Mouse (Mus musculus) right cerebral cortex, postnatal 36 days (tissue): Measurements from ENCODE around the gene Ccdc175.

Source experiments
- DNase-seq, 2 experiments: peaks; one replicate each; pipeline ENCODE4 v3.0.0; 2022; ENCODE audit warnings: low spot score in 2 of 2, mixed read lengths in 1 of 2

Gene Ccdc175

DNA sequence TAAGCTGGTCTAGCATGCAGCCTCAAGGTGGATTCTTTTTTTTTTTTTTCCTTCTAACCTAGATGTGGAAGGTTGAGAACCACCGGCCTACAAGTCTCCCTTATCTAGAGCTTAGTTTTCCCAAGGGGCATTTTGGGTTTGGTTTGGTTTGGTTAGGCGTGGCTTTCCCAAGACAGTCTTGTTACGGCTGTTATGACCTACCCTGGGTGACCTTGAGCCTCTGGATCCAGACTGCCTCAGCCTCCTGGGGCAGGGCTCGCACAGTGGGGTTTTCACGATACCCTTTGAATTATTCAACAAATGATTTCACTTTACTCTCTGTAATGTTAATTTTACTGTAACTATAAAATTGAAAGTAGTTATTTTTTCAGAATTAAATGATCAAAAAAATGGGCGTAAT is 82.1 kb downstream of the Ccdc175 start:
- DNase-seq, result no peak

DNA sequence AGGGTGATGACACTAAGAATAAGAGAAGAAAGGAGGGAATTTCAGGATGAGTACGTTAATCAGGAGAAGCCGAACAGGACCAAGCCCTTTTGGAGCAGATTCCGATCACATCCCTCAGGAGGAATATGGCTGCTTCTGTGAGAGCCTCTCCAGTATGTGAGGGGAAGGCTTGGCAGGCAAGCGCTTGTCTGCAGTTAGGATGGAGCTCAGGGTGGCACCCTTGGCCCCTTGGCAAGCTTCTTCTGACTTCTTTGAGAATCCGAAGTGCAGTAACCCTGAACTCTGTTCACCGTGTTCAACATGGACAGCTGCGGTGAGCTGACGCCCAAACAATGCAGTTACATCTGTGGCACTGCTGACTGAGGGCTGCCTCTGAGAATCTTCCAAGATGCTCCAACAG is 87.9 kb downstream of the Ccdc175 start:
- DNase-seq, result no peak

DNA sequence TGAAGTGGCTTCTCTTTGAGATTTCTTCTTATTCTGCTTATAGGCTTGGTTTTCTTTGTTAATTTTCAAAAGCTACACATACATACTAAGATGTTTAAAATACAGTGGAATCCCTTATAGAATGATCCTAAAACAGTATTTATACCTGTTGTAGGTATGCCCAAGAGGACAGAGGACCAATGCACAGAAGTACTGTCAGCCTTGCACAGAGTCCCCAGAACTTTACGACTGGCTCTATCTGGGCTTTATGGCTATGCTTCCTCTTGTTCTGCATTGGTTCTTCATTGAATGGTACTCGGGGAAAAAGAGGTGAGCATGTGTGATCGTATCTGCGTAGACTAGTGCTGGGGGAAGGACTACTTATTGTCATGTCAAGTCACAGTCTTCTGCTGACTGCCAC is 95.0 kb downstream of the Ccdc175 start:
- no peak for DNase-seq

DNA sequence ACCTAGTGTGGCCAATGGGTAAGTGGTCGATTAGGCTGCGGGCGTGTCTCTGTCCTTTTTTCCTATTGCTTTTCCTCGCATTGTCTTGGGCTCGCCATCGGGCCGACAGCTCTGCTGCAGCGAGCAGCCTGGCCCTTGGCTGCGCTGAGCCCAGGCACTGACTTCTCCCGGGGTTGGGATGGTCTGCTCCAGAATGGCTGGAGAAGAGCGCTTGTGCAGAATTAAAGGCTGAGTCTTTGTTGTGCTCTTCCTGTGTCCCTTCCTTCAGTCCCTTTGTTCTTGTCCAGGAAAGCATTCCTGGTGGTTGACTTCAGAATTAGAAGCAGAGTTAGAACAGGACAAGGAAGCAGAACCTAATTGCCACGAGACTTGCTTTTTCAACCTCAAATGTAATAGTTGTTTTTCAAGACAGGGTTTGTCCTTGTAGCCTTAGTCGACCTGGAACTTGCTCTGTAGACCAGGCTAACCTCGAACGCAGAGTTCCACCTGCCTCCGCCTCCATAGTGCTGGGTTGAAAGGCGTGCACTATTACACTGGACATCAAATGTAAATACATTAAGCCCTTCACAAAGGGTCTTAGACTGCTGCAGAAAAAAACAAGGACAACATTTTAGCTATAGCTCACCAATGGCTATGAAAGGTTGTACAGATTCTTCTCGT is 98.5 kb downstream of the Ccdc175 start:
- no peak for DNase-seq

DNA sequence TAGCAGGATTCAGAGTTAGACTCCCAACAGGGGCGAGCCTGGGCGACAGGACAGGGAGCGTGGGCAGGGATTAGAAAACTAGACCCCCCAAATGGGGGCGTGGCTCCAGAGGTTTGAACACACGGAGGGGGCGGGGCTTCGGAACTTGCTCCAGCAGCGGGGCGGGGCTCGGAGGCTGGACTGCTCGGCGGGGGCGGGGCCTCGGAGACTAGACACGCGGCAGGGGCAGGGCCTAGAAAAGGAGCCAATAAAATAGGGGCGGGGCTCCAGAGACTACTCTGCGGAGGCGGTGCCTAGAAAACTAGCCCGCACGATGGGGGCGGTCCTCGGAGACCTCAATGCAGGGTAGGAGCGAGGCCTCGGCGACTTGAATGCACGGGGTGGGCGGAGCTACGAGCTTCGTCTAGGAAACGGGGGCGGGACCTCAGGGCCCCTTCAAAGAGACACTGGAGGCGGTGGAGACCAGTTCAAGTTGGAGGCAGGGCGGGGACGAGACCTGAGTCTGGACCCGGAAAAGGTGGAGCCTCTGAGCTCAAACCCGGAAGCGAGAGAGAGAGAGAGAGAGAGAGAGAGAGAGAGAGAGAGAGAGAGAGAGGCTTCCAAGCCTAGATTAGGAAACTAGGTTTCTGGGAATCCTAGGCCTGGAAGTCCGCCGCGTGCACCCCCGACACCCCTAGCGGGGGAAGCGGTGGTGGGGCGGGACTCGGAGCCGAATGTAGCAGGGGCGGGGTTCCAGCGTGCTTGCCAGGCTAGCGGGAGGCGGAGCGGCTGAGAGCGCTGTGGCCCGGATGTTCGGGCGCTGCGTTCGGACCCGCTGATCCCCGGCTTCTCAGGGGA is 99.3 kb downstream of the Ccdc175 start, which contains the start of the genes L3hypdh and Jkamp:
L3hypdh (minus strand) TSS at position 111 of the 837 bp plus-strand sequence.
Jkamp (plus strand) TSS at position 261 of the 837 bp plus-strand sequence.
- peak; percentile 98 to 99 for DNase-seq

DNA sequence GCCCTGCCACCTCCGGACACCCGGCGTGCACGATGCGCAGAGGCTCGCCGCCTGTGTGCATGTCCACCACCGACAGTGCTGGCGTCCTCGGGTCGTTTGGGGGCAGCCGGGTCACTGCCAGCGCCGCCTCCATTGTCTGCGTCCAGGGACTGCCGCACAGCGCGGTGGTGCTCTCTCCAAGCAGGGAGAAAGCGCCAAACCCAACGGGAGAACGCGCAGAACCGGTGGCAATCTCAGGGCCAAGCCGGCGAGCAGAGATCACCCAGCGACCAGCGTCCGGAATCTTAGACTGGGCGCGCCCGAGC is 99.9 kb downstream of the Ccdc175 start:
- DNase-seq, result no peak

DNA sequence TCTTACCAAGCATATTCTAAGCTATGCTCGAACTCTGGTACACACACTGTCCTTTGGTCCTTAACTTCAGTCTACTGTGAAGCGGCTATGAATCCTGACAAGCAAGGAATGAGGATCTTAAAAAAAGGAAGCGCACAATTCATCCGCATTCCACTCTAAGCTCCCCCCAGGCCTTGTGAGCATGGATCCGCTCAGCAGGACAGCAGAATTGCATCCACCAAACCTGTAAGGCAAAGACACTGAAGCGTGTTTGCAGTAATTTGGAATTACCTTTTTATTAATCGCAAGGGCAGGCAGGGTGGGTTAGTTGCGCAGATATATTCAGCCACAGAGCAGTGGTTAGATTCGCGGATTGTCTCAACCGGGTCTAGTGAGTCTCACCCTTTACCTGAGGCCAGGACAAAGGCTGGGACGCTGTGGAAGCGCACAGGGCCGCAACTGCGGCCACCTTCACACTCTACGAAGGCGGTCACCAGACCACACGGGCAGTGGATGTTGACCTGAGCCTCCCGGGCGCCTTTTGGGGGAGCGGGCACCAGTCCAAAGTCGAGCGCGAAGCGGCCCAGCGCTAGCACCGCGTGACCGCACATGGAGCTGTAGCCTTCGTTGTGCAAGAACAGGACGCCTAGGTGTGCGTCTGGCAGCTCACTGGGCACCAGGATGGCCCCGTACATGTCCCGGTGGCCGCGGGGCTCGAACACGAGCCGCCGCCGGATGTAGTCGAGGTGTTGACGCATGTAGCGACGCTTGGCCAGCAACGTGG is 100.4 kb downstream of the Ccdc175 start:
- no peak for DNase-seq

DNA sequence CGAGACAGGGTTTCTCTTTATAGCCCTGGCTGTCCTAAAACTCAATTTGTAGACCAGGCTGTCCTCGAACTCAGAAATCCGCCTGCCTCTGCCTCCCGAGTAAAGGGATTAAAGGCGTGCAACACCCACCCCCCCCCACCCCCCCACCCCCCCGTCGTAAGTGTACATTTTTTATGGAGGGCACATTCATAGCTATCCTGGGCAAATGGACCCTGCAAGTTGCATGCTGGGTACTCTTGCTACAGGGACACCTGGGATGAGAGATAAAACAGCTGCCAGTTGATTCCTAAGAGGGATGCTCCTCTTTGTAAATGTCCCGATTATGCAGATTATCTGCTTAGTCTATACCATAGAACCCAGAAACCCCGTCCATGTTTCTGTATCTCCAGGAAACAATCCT is 101.6 kb downstream of the Ccdc175 start:
- DNase-seq, result no peak

DNA sequence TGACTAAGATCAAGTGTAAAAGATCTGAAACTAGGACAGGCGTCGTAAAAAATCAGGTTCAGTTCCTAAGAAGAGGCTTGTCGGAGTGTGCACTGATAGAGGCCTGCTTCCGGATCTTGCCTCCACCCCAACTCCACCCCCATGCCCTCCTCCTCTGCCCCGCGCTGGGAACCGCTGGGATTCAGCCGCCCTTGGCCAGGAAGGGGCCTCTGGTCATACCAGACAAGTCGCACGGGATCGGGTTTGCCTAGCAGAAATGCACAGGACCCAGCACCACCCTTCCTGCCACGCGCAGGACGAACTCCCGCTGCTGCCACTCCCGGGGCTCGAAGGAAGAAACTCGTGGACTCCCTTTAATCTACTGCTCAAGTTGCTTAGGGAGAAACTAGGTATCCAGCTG is 102.5 kb downstream of the Ccdc175 start:
- DNase-seq, result no peak

DNA sequence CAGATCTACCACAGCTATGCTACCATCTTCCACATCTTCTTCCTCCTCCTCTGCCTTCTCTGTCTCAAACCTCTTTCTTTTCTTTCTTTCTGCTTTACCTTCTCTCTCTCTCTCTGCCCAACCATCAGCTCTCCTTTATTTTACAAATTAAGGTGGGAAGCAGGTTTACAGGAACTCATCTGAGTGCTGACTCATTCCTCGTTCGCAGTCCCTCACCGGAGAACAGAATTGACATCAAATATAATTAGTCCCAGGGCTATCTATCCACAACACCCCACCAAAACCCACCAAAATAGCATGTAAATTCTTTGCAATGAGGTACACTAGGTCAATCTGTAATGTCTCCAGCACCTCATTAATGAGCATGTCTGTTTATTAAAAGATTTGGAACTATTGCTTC is 102.9 kb downstream of the Ccdc175 start:
- no peak for DNase-seq

DNA sequence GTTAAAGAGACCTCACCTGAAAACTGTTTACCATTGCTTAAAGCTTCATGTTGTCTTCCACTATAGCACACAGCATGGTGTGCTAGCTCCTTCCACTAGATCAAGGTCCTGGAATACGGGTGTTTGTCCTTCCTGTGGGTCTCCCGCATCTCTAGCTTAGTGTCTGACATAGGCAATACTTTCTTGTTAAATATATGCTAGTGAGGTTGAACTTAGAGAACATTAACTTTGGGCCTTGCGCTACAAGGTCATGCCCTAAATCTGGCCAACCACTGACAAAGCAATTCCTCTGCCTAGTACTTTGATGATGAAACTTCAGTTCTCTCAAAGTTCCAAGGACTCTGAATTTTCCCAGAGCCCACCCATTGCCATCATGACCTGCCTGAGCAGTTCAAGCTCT is 106.6 kb downstream of the Ccdc175 start:
- DNase-seq, result no peak

DNA sequence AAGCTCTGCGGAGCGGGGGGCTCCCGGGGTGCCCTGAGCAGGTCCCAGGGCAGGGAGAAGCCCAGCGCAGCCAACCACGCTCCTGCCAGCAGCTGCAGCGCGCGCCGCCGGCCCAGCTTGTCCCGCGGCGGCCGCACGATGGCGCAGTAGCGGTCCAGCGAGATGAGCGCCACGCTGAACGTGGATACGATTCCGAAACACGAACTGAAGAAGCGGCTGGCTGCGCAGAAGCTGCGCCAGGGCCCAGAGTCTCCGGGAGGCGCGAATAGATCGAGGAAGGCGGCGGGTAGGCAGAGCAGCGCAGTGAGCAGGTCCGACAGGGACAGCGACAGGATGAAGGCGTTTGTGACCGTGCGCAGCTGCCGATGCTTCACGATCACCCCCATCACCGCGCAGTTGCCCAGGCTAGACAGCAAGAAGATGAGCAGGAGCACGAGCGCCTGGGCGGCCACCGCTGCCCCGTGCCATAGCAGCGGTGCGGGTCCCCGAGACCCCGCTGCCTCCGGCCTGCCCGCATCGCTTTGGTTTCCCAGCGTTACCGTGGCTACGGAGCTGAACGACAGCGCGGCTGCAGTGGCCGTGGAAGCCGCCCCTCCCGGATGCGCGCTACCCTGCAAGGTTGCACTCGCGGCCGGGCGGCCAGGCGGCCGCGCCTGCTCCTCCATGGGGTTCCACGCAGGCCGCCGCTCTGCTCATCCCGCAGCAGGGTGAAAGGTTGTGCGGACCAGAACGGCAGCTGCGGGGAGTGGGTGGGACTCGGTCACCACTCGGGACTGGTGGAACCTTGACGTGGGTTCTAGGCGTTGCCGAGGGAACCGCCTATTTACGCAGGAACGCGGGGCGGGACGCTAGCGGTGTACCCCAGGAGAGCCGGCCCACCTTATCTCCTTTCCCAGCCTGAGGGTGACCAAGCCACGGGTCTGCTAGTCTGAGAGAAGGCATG is 114.2 kb downstream of the Ccdc175 start, which contains the start of gene Gpr135:
Gpr135 (minus strand) TSS at position 799 of the 943 bp plus-strand sequence.
- peak; percentile 81 to 82 for DNase-seq

DNA sequence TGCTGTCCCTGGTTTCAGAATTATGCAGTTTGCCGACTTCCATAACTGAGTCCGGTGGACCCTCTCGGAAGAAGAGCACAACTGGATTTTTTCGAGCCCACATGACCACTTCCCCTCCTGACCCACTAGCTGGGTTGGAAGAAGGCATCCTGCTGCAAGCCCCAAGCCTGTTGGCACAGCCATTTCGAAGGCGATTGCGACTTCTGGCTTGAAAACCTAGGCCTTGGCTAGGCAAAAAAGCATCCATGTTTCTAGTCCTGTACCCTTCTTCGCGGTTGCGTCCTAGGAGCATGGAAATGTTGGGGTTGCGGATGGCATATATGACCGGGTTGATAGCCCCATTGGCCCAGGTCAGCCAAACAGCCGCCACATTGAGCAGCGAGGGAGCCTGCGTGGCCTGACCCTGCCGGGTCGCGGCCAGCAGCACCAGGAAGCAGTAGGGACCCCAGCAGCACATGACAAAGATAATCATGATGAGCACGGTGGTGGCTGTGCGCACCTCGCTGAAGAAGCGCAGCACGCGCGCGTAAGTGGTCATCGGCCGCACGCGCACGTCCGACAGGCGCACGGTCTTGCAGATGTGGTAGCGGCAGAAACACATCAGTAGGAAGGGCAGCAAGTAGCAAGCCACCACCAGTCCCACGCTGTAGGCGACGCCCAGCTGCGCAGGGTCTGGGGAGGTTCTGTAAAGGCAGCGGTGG is 115.1 kb downstream of the Ccdc175 start:
- DNase-seq, result no peak

DNA sequence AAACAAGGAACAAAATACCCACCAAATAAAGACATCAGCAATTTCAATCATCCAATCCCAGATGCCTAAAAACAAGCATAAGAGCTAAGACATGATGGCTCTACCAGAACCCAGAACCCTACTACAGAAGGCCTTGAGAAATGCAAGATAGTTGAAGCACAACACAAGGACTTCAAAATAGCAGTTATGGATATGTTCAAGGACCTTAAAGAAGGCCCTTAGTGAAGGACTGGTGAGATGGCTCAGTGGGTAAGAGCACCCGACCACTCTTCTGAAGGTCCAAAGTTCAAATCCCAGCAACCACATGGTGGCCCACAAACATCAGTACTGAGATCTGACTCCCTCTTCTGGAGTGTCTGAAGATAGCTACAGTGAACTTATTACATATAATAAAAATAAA is 127.0 kb downstream of the Ccdc175 start:
- DNase-seq, result no peak

DNA sequence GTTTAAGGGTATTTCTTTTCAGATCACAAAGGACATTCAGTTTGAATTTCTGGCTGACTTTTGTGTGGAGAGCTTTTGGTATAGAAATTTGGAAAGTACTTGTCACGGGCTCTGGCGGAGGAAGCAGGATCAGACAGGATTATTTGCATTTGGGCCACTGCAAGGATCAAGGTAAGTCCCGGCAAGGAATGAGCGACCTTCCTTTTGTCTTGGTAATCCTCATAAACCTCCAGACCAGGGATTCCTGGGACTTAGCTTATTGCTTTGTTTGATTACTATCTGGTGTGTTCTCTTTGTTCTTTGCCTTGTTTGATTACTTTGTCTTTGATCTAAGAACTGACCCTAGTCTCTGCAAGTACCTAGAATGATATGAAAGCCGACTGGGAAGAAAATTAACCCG is 131.0 kb downstream of the Ccdc175 start:
- DNase-seq, result no peak

DNA sequence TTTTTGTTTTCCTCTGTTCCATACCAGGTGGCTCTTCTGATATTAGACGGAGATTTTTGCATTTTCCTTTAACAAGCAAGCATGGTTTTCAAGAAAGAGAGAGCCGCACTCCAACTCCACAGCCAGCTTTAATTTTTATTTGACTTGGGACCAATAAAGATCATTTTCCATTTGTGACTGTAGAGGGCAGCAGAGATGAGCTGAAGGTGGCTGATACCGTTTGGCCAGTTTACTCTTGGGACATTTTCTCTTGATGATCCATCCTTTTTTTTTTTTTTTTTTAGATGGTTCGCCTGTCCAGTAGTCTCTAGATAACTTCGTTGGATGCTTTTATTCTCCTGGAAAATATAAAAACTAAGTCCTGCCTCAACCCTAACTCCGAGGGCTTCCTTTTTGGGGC is 131.5 kb downstream of the Ccdc175 start:
- DNase-seq, result no peak

DNA sequence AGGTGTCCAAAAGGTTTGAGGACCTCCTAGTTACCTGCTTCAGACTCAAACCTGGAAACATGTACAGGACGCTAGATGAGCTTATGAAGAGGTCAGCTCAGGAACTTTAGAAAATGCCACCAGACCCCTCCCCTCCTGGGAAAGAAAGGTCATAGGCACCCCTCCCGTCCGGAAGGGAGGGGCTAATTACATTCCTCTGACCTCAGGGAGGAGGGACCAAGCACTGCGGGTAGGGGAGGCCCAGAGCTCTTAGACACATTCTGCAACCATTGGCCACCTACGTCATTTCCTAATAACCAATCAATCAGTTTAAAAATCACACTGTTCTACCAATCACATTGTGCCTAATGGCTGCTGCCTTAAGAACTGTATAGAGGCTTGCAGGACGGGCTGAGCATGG is 132.3 kb downstream of the Ccdc175 start:
- no peak for DNase-seq
